Mouse (Mus musculus) limb, embryonic 11.5 days (tissue): Measurements from ENCODE around the gene Gatad2a. TPM values are rescaled to one million over a fixed set of nuclear protein-coding genes. Genes with fewer than 3 reads are reported as not detected.

Experiments used
- ATAC-seq: fragments of 200-750 bp; cut with Nextera tagmentation; 2 replicates; pipeline ENCODE4 v1.8.0; 2017; ENCODE audit warnings: low read depth; ENCODE audit not compliant: insufficient number of reproducible peaks, low FRiP score, low TSS enrichment
- DNase-seq: peaks from one replicate; pipeline ENCODE4 v3.0.0-alpha.2; 2015; ENCODE audit warnings: low spot score
- H3K27ac ChIP-seq: fragments of 300-500 bp; sonication (generic); replicated peaks from 2 replicates; pipeline ENCODE4 v1.5.1; 2014; ENCODE audit warnings: low read depth, mild to moderate bottlenecking, low read length
- H3K27me3 ChIP-seq: fragments of 300-500 bp; sonication (generic); 2 replicates; pipeline ENCODE4 v1.6.1; 2014; ENCODE audit warnings: mild to moderate bottlenecking, low read length, mixed read lengths; ENCODE audit not compliant: control insufficient read depth, insufficient read depth
- H3K36me3 ChIP-seq: fragments of 300-500 bp; sonication (generic); 2 replicates; pipeline ENCODE4 v1.6.1; 2014; ENCODE audit warnings: mild to moderate bottlenecking, low read length, moderate library complexity, mixed read lengths; ENCODE audit not compliant: control insufficient read depth, insufficient read depth
- H3K4me1 ChIP-seq: fragments of 300-500 bp; sonication (generic); 2 replicates; pipeline ENCODE4 v1.6.1; 2014; ENCODE audit warnings: low read length, mixed read lengths; ENCODE audit not compliant: control insufficient read depth, insufficient read depth
- H3K4me2 ChIP-seq: fragments of 300-500 bp; sonication (generic); 2 replicates; pipeline ENCODE4 v1.6.1; 2014; ENCODE audit warnings: low read depth, mild to moderate bottlenecking, moderate library complexity; ENCODE audit not compliant: severe bottlenecking
- H3K4me3 ChIP-seq: fragments of 300-500 bp; sonication (generic); 2 replicates; pipeline ENCODE4 v1.5.1; 2014; ENCODE audit warnings: low read depth, low read length
- H3K9ac ChIP-seq: fragments of 300-500 bp; sonication (generic); 2 replicates; pipeline ENCODE4 v1.6.1; 2014; ENCODE audit warnings: mild to moderate bottlenecking, low read length
- H3K9me3 ChIP-seq: fragments of 300-500 bp; sonication (generic); 2 replicates; pipeline ENCODE4 v1.6.1; 2016; ENCODE audit warnings: low read length; ENCODE audit not compliant: control insufficient read depth
- WGBS: fragments of 180-500 bp; shearing (Covaris S2); extraction: QIAGEN DNeasy Blood & Tissue Kit; methylation state at CpG from one replicate; pipeline ENCODE4 v1.1.7; 2014; 5-methylcytosine and 5-hydroxymethylcytosine counted together
- polyA plus RNA-seq: library from polyadenylated mRNA; unstranded; fragments of >200 nt; fragmentation: Nextera tagmentation; extraction: Ambion mirVana; gene quantifications from 2 replicates; pipeline ENCODE4 v1.2.1, GENCODE M21; 2014

The Gatad2a gene
- polyA plus RNA-seq, 1 experiment from 2014 or later = 79.5 TPM

DNA sequence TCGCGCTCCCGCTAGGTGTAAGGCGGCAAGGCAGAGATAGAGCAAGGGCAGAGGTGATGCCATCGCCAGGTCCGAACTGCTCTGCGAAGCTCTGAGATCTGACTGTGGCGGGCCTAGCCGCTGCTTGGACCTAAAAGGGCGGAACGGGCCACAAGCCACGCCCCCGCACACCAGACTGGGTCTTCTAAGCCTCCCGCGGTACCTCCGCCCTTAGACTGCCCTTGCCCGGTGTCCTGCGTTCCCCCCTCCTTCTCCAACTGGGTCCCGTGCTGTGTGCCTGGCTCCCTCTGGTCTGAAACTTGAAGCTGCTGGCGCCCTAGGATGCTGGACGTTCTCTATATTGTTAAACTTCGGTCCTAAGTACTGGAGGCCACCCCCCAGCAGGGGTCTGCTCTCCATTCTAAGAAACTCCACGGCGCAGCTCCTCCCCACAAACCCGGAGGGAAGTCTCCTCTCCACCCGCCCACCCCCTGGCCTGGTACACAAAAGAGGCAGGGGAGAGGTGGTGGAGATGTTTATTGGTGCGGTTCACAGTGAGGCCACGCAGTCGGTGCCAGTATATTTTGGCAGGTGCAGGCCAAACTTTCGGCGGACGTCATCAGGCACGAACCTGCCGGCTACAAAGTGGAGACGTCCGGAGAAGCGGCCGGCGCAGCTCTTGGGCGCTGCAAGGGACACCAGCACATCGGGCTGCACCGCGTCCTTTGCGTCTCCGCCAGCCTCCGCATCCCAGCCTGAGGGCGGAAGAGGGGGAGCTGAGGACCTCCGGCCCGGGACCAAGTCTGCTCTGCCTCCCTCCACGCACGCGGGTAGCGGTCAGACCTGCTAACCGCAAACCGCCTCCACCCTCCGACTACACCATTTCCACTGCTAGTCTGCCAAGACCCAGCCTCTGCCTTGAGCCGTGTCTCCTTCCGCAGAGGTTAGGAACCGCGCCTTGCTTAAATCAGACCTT, 108.6 kb downstream of the Gatad2a start, which contains the start of gene Cilp2:
TSS of gene Cilp2 (minus strand) at position 399 of the 955 bp plus-strand sequence.
- H3K4me3 ChIP-seq = peak within 1 kb of the TSS; percentile 20; the same call in 1 of the 2 replicates
- no peaks in the 10 kb centered on the region for H3K9me3 ChIP-seq
- H3K4me1 ChIP-seq = peaks cover 8% of the 10 kb centered on the region
- H3K36me3 ChIP-seq = peaks cover 2% of the 10 kb centered on the region; the same call in 1 of the 2 replicates
- ATAC-seq (peak; percentile 3; the same call in 1 of the 2 replicates), DNase-seq (peak; percentile 56)
- peak within 1 kb of the TSS; percentile 13; the same call in 1 of the 2 replicates for H3K4me2 ChIP-seq
- peaks cover 83% of the 10 kb centered on the region for H3K27me3 ChIP-seq
- 3% methylated on average over 60 of the region's 60 CpGs for WGBS
- no peak within 1 kb of the TSS for H3K27ac ChIP-seq
- H3K9ac ChIP-seq = 0 out of 2 replicates have a peak within 1 kb of the TSS, but pooled peaks have one; percentile 12

GRCm38 (mm10) chr8:69884141-69884540, 112.0 kb downstream of the Gatad2a start:
- DNase-seq (no peak), ATAC-seq (no peak)
- H3K4me1 ChIP-seq = peaks cover 8% of the 10 kb centered on the region

GRCm38 (mm10) chr8:69882833-69883600, 113.2 kb downstream of the Gatad2a start:
- H3K36me3 ChIP-seq = peaks cover 2% of the 10 kb centered on the region; the same call in 1 of the 2 replicates
- 0 out of 2 replicates have a peak overlapping the region, but pooled peaks have one; percentile 42 for H3K4me2 ChIP-seq
- peak overlapping the region; percentile 29; the same call in 1 of the 2 replicates for H3K4me3 ChIP-seq
- WGBS = 16% methylated on average over 52 of the region's 52 CpGs
- H3K27ac ChIP-seq = no peak overlapping the region
- H3K4me1 ChIP-seq = peaks cover 8% of the 10 kb centered on the region
- no peak overlapping the region for H3K9ac ChIP-seq
- no peak for DNase-seq
- ATAC-seq = 0 out of 2 replicates have a peak, but pooled peaks have one; percentile 4
- no peaks in the 10 kb centered on the region for H3K9me3 ChIP-seq
- H3K27me3 ChIP-seq = peaks cover 94% of the 10 kb centered on the region

More at GRCm38 (mm10) chr8:69884141-69884540, 112.0 kb downstream of the Gatad2a start:
- WGBS = 59% methylated on average over 13 of the region's 13 CpGs
- no peaks in the 10 kb centered on the region for H3K9me3 ChIP-seq
- H3K4me2 ChIP-seq = no peak overlapping the region
- no peak overlapping the region for H3K4me3 ChIP-seq
- peaks cover 99% of the 10 kb centered on the region for H3K27me3 ChIP-seq
- H3K27ac ChIP-seq = no peak overlapping the region
- peaks cover 2% of the 10 kb centered on the region; the same call in 1 of the 2 replicates for H3K36me3 ChIP-seq
- H3K9ac ChIP-seq = no peak overlapping the region

DNA sequence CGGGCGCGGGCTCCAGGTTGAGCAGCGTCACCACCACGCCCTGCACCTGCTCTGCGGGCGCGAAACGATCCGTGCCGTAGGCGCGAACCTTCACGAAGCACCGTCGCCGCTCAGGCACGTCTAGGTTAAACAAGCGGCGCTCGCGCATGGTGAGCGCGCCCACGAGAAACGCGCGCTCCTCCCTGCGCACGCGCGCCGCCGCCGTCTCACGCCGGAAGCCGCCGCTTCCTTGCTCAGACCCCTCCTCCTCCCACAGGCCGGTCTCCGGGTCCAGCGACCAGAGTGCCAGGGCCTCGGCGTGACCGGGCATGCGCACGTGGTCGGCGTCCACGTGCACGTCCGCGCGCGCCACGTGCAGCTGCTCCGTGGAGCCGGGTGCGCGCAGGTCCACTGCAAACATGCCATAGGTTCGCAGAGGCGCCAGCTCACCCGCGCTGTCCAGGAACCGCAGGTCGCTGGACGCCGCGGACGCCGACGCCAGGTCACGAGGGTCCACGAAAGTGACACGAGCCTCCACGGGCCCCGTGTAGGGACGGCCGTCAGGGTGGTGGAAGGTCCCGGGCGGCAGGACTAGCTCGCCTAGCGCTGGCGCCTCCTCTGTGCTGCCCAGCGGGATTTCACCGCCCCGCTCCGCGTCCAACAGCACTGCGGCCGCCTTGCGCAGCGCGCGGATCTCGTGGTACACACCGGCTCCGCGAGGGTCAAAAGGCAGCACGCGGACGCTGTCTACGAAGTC, 114.0 kb downstream of the Gatad2a start:
- ATAC-seq = peak; percentile 10; the same call in 1 of the 2 replicates
- no peak overlapping the region for H3K9ac ChIP-seq

GRCm38 (mm10) chr8:69881261-69881865, 114.8 kb downstream of the Gatad2a start:
- Histone ChIP-seq H3K9ac (no peak overlapping the region), H3K4me1 (0 out of 2 replicates have a peak, but pooled peaks cover 5% of the 10 kb centered on the region)
- DNase-seq = no peak

More for the DNA sequence above, 114.0 kb downstream of the Gatad2a start:
- H3K27ac ChIP-seq = no peak overlapping the region
- H3K4me3 ChIP-seq = peak overlapping the region; percentile 29
- WGBS = 8% methylated on average over 103 of the region's 103 CpGs
- H3K4me1 ChIP-seq = 0 out of 2 replicates have a peak, but pooled peaks cover 5% of the 10 kb centered on the region
- peak; percentile 68 for DNase-seq
- peak overlapping the region; percentile 42 for H3K4me2 ChIP-seq
- peaks cover 91% of the 10 kb centered on the region for H3K27me3 ChIP-seq
- no peaks in the 10 kb centered on the region for H3K9me3 ChIP-seq
- H3K36me3 ChIP-seq = no peaks in the 10 kb centered on the region

GRCm38 (mm10) chr8:69880841-69881240, 115.3 kb downstream of the Gatad2a start:
- Histone ChIP-seq H3K27me3 (peaks cover 79% of the 10 kb centered on the region), H3K27ac (no peak overlapping the region), H3K9ac (no peak overlapping the region), H3K36me3 (no peaks in the 10 kb centered on the region), H3K4me1 (0 out of 2 replicates have a peak, but pooled peaks cover 3% of the 10 kb centered on the region), H3K4me3 (no peak overlapping the region), H3K9me3 (no peaks in the 10 kb centered on the region), H3K4me2 (peak overlapping the region; percentile 42; the same call in 1 of the 2 replicates)
- DNase-seq (no peak), ATAC-seq (no peak)
- 10% methylated on average over 37 of the region's 37 CpGs for WGBS

More at GRCm38 (mm10) chr8:69881261-69881865, 114.8 kb downstream of the Gatad2a start:
- ATAC-seq = no peak
- H3K27ac ChIP-seq = no peak overlapping the region
- peaks cover 84% of the 10 kb centered on the region for H3K27me3 ChIP-seq
- no peaks in the 10 kb centered on the region for H3K36me3 ChIP-seq
- H3K4me2 ChIP-seq = peak overlapping the region; percentile 42
- H3K4me3 ChIP-seq = peak overlapping the region; percentile 29
- no peaks in the 10 kb centered on the region for H3K9me3 ChIP-seq
- 16% methylated on average over 79 of the region's 79 CpGs for WGBS

DNA sequence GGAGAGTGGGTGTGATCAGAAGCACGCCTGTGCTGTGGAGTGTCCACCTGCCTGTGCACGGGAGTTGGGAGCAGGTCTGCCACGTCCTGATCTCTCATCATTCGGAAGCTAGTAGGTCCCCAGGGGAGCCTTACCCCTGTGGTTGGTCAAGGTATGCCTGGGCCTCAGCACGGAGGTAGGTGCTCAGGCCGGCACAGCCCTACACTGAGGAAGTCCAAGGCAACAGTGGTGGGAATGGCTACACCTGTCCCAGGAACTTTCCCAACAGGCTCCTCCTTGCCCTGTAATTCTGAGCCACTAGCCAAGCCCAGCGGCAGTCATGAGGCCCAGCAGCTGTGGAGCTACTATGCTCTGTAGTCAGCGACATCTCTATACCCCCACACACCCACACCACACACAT, 116.5 kb downstream of the Gatad2a start:
- 63% methylated on average over 8 of the region's 8 CpGs for WGBS
- no peak overlapping the region for H3K4me2 ChIP-seq
- H3K4me3 ChIP-seq = no peak overlapping the region
- ATAC-seq (no peak), DNase-seq (no peak)
- no peaks in the 10 kb centered on the region for H3K4me1 ChIP-seq
- no peak overlapping the region for H3K9ac ChIP-seq
- no peaks in the 10 kb centered on the region for H3K36me3 ChIP-seq
- H3K9me3 ChIP-seq = no peaks in the 10 kb centered on the region
- H3K27me3 ChIP-seq = peaks cover 67% of the 10 kb centered on the region
- no peak overlapping the region for H3K27ac ChIP-seq
